Mouse (Mus musculus) right cerebral cortex, adult 18-20 months (tissue): ENCODE measurements around the gene Akap13.

Experiments
- DNase-seq: peaks from one replicate; pipeline ENCODE4 v3.0.0; 2022; ENCODE audit warnings: mixed read lengths

Akap13 gene

DNA sequence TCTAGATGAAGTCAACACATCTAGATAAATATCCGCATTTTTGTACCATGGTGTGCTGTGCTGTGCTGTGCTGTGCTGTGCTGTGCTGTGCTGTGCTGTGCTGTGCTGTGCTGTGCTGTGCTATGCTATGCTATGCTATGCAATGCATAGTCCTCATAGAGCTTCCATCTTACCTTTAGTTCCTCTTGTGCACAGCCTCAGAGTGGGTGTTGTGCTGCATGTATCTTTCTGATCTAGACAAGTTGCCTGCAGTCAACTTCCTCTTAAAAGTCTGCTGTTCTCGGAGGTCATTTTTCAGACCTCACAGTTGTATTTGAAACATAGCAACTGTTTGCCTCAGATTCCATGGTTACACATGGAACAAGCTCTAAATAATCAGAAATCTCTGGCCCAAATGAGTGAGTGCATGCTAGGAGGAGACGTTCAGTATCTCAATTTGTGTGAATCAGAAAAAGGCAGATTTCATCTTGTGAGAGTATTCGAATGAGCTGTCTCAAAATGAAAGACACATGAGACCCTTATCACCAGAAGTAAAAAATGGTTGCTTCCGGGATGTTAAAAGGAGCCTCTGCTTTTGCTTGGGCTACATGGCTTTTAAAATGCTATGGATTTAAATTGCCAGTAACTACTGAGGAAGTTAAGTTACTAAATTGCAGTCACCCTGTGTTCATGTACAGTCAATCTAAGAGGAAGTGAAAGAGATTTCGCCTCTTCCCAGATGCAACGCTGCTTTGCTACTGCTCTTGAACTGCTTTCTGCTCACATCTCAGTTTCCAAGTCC lies 230.9 kb downstream of the Akap13 start:
- DNase-seq: no peak

DNA sequence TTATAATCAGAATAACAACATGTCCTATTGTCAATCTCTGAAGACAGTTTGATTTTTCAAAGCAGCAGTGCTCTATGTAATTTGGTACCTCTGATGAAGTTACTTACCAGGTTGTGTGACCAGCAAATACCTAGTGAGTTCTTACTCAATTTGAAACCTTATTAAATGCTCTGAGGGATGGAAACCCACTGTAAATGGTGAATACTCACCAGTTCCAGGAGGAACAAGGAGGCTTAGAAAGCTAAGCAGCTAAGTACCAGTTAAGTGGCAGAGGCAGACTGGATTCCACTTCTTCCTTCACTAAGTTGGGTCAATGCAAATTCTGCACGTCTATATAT lies 231.5 kb downstream of the Akap13 start:
- no peak for DNase-seq

DNA sequence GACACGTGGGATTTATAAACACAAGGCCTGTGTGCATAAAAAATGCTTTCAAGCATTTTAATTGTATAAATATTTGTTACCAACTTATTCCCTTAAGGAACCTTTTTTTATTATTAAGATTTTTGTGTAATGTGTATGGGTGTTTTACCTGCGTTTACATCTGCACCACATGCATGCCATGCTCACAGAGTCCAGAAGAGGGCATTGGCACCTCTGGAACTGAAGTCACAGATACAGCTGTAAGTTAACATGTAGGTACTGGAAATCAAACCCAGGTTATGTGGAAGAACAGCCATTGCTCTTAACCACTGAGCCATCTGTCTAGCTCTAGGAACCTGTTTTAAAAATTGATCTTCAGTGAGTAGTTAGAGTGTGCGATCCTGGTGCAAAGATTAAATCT lies 232.8 kb downstream of the Akap13 start:
- DNase-seq: no peak

DNA sequence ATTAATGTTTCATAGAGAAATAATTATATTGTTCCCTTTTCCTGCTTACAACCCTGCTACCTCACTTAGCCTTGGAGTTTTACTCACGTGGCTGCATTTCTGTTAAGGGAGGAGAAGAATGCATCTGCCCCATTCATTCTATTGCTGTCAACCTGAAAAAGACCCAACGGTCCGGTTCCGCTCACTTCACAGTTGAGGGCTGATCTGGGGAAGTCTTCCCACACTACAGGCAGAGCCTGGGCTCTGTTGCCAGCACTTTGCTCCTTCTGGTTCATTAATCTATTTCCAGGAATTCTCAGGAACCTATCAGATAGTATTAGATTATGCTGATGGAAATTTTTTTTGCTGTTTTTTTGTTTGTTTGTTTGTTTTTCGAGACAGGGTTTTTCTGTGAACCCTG lies 239.4 kb downstream of the Akap13 start:
- no peak for DNase-seq

DNA sequence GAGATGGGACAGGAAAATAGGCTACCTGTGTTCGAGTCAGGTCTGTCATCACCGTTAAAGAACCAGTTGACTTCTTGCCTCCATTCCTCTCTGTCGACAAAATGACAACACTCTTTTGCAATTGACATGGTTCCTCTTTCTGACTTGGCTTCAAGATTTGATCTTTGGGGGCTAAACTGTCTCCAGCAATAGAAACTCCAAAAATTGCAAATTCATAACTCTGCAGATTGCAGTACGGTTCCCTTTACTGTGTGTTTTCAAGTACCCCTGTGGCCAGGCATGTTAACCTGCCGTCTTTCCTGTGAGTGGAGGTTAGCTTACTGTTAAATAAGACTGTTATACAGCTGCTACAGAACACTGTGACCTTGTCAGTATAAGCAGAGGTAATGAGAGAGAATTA lies 244.5 kb downstream of the Akap13 start:
- DNase-seq: no peak

DNA sequence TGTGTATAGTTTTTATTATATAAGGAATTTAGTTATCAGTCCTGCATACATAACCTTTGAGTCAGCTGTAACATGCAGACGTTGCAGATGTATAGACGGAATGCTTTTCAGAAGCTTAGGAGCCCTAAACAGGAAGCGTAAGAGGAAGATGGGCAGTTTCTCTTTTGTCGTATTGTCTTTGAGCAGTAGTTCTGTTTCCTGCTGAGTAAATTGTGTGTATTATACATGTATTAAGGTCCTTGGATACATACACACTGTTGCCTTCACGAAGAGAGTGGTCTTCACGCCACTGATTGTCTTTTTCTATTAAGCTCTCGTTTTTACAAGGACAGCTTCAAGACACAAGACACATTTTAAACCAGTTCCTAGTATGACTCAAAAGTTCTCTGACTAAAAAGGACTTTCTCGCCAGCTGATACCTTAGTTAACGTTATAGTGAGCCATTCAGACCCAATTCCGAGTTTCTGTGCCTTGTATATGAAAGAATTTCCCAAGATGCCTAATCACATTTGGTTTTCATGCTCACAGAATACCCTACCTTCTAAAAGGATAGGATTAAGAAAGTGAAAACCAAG lies 245.5 kb downstream of the Akap13 start:
- DNase-seq: no peak

DNA sequence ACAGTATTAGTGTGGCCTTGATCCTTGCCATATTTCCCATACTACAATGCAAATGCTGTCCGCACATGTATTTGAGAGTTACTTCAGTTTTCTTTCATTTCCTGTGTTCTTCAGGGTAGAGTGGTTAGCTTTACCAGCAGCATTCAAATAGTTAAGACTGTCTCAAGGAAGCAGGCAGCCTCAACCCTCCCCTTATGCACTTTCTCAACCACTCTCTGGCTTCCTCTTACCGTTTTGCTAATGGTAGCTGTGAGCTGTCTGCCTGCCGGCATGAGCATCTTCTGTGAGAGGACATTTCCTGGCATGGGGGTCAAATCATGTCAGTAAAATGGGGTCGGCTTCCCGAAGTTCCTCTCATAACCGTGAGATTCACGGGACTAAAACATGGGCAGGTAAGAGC lies 246.4 kb downstream of the Akap13 start:
- no peak for DNase-seq

DNA sequence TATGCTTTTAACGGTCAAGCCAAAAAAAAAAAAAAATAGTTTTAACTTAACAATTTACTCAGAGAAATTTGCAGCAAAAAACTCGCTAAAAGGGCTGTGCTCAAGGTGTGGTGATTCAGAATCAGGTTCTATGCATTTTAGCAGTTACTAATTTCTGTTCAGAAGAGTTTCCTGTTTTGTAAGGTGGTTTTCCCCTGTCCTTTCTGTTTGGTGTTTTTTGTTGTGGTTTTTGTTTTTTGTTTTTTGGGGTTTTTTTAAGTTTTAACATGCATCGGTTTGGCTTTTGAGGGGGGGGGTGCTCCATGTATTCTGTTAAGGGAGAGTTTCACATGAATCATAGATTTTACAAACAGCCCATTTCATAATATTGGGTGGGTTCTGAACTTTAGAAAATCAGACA lies 247.0 kb downstream of the Akap13 start:
- no peak for DNase-seq

DNA sequence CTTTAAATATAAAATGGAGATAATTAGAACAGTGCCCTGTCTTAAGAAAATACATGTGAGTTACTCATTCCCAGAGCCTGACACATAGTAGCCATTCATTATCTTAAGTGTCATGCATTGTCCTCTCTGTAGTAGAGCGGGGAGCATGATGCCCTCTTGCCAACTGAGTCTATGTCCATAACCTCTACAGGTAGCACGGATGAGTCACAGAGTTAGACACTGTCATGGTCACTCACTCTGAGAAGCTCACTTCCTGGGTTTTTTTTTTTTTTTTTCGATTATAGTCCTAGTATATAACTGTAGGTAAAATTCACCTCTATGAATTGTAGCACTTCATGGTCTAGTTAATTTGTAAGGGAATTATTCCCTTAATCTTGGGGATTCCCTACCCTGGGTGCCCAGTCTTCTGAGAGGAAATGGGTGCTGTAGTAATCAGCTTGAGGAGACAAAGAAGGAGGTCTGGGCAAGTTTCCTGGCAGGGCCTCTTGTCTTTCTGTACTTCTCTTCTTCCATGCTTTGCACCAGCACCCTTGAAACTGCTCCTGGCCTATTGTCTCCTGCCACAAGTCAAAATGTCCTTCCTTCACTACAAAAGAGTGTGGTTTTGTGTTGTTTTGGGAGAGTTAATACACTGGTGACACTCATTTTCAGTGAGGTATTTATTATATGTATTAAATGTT lies 247.8 kb downstream of the Akap13 start:
- no peak for DNase-seq

DNA sequence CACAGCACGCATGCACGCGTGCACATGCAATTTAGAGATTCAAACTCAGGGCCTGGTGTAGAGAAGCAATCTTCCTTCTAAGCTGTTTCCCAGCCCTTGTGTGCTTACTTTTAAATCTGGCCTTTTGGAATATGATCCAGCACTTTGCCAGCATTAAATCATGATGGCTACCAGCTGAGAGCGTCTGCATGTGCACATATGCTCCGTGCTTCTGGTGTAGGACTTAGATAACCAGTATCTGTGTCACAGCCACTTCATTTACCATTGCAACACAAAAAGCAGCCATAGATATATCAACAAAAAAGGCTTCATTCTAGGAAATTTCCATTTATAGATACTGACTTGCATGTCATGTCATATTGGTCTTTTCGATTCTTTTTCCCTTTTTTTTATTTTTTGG lies 249.5 kb downstream of the Akap13 start:
- no peak for DNase-seq

DNA sequence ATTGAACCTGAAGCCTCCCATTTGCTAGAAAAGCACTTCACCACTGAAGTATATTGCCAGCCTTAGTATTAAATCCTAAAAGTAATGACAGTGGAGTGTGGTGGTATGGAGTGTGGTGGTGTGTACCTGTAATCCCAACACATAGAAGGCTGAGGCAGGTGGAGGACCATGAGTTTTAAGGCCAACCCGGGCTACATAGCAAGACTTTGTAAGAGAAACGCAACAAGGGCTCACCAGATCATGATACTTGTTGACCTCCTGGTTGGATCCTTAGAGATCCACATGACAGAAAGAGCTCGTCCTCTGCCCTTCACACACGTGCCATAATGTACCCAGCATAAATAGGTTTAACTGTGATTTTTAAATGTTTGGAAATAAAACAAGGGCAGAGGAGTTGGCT lies 254.6 kb downstream of the Akap13 start:
- DNase-seq: no peak

DNA sequence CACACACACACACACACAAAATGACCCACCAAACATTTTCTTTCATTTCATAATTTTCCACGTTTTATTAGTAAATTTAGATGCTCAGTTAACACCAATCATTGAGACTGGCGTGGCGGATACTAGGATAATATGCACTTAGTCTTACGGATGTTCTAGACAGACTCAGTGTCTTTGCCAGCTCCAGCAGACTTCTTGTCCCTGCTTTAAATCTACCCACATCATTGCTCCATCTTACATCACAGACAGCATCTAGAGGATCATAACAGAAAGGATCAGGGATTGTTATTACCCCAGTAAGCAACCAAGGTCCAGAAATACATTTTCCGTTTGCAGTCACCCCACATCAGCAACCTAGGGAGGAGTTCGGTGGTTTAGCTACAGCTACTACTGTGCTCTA lies 255.6 kb downstream of the Akap13 start:
- DNase-seq: no peak

DNA sequence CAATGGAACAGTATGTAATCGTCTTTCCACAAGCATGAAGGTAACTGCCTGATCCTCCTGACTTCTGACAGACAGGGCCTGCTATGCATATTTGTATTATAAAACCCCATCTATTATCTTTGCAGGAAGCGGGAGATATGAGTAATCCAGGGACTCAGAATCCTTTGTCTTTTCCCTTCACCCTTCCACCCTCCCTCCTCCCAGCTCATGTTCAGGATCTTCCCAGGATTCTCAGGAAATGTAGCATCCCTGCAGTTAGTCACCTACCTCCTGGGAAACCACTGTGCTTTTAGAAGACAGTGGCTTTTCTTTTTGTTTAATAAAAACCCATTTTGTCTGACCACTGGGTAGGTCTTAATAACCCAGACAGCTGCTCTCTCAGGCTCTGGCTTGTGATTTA lies 256.1 kb downstream of the Akap13 start:
- DNase-seq: no peak

DNA sequence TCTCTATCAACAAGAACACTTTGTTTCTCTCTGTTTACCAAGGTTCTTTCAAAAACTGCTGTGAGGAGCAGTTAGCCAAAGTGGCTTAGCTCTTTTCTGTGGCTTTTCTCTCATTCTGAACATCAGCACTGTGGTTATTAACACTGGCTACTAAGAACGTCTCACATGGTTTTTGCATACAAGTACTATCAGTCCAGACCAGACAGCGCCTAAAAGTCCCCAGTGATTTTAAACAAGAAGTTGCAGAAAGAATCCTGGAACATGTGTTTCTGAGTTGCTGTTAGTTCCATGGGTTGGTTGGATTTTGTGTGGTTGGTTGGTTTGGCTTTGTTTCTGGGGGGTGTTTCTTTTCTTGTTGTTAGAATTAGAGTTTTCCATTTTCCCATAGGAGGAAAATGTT lies 257.5 kb downstream of the Akap13 start:
- DNase-seq: no peak

DNA sequence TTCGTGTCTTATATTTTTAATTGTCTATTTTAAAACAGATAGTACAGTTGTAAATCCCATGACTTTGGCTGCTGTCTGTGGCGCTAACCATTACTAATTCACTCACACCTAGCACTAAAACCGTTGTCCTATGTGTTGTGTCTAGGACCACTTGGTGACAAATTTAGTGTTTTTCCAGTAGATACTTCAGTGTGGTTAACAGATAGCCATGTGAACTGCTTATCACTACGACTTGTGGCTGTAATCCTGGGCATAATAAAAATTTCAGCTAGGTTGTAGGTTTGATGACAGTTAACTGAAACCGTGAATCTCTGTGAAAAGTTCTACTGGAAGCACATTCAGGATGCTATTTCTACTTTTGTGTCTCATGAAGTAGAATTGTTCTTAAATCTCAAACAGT lies 258.6 kb downstream of the Akap13 start:
- DNase-seq: no peak

DNA sequence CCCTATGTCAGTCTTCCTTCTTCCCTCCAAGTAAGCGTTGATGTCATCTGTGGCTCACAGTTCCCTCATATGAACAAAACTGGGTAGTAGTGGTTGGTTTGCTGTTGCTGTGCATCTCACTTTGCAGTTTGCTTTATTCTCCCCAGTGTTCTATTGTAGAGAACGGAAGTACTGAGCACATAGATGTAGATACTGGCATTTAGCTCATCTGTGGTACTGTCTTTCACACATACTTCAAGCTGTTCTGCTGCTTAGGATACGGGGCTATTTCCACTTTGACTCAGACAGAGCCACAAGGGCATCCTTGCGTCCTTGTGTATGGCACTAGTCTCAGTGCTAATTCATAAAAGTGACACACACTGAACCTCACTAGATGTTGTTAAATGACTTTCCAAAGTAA lies 259.7 kb downstream of the Akap13 start:
- DNase-seq: no peak

DNA sequence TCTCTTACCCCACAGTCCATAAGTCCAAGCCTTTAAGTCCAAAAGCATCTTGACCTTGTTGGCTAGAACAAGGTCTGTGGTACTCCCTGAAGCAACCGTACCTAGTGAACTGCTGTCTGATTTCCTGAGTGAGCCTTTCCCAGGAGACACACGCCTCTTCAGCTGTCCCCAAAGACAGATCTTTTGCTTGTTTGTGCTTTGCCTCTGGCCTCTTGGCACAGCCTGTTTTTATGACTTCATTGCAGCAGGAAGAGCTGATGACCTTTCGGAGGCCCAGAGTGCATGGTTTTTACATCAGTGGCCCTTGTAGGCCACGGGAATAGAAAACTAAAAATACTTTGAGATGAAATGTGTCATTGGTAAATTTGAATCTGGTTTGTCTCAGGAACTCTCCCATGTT lies 260.6 kb downstream of the Akap13 start:
- DNase-seq: no peak

DNA sequence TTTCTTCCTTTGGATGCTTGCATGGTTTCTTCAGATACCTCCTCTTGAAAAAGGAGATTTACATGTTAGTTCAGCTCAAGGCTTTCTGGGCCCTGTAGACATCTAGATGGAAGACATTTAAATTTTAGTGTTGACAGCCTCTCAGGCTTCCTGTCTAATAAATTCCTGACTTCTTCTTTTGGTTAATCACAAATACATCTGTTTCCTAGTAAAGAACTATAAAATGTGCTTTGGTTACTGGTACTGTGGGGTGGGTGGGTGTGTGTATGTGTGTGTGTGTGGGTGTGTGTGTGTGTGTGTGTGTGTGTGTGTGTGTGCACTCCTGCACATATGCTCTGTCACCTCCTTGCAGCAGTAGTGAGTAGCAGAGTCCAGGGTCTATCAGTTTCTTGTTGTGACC lies 262.0 kb downstream of the Akap13 start:
- no peak for DNase-seq

DNA sequence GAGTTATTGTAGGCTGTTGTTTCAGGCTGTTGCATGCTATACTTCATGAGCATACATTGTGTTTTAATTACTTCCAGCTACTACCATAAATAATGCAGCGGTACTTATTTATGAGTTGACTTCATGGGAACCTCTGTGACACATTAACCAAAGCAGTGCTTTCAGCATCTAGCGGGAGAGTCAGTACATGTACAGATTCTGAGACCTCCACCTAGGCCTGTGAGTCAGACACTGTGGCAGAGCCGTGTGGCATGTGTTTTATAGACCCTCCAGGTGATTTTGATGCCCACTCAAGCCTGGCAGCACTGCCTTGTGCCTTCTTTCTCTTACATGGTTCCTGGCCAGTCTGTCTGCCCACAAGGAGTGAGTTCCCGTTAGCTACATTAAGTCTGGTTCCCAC lies 266.0 kb downstream of the Akap13 start:
- DNase-seq: no peak

DNA sequence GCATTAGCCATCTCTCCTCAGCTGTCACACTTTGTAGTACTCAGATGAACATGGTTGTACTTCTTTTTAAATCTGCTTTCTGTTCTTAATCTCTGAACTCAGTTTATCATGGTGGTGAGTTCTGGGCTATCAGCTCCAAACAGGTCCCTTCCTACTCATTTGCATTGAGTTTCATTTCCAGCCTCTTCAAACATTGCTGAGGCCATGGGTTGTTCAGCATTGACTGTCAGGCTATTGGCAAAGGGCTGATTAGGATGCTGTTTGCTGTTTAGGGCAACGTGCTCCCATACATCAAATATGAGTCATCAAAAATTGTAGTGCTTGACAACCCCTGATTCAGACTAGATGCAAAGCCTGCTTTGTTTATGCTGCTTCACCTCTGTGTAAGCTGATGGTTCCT lies 268.7 kb downstream of the Akap13 start:
- no peak for DNase-seq

DNA sequence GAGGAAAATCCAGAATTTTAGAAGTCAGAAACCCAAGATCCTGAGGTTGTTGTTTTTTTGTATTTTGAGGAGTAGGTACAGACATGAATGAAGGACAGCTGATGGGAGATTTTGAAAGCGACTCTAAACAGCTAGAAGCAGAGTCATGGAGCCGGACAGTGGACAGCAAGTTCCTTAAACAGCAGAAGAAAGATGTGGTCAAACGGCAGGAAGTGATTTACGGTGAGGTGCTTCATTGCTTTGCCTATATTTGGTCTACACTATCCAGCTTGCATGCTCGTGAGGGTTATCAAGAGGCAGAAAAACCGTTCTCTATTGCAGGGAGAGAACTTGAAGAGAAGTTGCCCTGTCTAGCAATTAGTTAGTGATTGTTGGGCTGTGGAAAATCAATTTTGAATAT lies 270.6 kb downstream of the Akap13 start:
- no peak for DNase-seq

DNA sequence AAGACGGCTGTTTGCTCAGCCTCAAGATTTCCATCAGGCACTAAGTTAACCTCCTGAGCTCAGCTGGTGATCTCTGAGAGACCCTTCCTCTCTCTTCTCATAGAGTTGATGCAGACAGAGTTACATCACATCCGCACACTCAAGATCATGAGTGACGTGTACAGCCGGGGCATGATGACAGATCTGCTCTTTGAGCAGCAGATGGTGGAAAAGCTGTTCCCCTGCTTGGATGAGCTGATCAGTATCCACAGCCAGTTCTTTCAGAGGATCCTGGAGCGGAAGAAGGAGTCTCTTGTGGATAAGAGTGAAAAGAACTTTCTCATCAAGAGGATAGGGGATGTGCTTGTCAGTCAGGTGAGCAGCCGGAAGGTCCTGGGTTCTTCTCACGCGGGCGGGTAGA lies 271.5 kb downstream of the Akap13 start:
- DNase-seq: no peak

DNA sequence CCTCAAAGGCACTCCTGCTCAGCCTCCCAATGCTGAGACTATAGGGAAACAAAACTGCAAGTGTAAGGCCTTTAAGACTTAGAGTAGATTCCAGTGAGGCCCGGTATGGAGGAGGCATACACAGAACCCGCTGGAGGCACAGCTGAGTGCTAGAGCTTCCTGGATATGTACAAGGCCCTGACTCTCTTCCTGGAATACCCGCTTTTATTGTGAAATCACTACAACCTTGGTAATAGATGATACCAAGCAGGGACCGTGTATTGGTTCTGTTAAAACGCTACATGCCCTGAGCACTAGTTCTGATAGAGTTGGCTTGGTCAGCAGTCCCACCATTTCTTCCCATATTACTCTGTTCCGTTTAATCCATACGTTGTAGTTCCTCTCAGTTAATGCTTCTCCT lies 274.3 kb downstream of the Akap13 start:
- no peak for DNase-seq

DNA sequence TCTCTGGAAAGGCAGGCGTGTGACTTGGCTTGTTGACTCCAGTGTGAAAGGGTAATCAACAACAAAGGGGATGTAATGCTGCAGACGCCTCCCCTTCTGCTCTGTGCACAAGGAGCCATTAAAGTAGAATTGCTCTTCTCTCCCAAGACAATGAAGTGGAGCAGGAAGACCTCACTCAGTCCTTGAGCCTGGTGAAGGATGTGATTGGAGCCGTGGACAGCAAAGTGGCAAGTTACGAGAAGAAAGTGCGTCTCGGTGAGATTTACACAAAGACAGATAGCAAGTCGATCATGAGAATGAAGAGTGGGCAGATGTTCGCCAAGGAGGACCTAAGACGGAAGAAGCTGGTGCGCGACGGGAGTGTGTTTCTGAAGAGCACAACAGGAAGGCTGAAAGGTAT lies 274.9 kb downstream of the Akap13 start:
- no peak for DNase-seq

DNA sequence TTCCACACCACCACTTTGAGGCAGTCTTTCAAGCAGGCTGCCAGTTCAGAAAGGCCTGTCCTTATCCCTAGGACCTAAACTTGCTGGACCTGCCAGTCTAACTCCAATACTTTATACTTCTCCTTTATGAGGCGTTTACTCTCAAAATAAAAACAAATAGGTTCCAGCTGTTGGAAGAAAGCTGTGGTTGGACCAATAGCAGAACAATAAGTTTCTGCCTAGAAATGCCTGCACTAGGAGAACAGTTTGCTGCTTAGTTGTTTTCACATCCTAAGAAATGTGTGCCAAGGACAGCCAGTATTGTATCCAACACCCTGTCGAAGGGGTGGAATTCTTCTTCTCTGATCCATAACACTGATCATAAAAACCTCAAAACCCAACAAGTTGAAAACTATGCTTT lies 276.6 kb downstream of the Akap13 start:
- DNase-seq: no peak
